Mouse (Mus musculus): ENCODE measurements around the gene Spert.

- TF ChIP-seq CTCF (IDR thresholded peaks at IDR 0.05; ENCODE audit: low read depth) (no peak), EP300 (IDR thresholded peaks at IDR 0.05; ENCODE audit: low read depth) (no peak)
These were observed 51.2 kb downstream of the Spert start for GRCm38 (mm10) chr14:75541731-75542130.

Data from heart, postnatal 0 days (tissue).